In genomic region chr17:57096623-57096920, GRCm38 (mm10) we compare ENCODE assay signal across 8 mouse cellular contexts. TPM values are rescaled to one million over a fixed set of nuclear protein-coding genes. Genes with fewer than 3 reads are reported as not detected.
DNase-seq lines count a peak whose midpoint lies in the region; ATAC-seq and TF ChIP-seq lines count a peak whose summit lies in the region.

No protein-coding gene starts in this region.

- no peak overlapping the region for H3K9ac ChIP-seq in forebrain, embryonic 11.5 days (ENCODE audit: low read length)
- H3K9ac ChIP-seq in heart, embryonic 16.5 days (ENCODE audit: low read length) = no peak overlapping the region
- no peak overlapping the region for H3K9ac ChIP-seq in liver, embryonic 15.5 days
- no peak overlapping the region for H3K9ac ChIP-seq in neural tube, embryonic 12.5 days
- no peak overlapping the region for H3K9ac ChIP-seq in stomach, postnatal 0 days (ENCODE audit: low read length)

- no peak for TF ChIP-seq EP300 in stomach, postnatal 0 days (optimal IDR thresholded peaks at IDR 0.05)

- 1% methylated on average over 11 of the region's 11 CpGs for WGBS in forebrain, embryonic 11.5 days
- 1% methylated on average over 11 of the region's 11 CpGs for WGBS in heart, embryonic 16.5 days
- 0% methylated on average over 11 of the region's 11 CpGs for WGBS in liver, embryonic 15.5 days (ENCODE audit: insufficient replicate concordance)
- WGBS in neural tube, embryonic 12.5 days = 2% methylated on average over 11 of the region's 11 CpGs
- 3% methylated on average over 11 of the region's 11 CpGs for WGBS in stomach, postnatal 0 days

- no peak overlapping the region for H3K4me3 ChIP-seq in forebrain, embryonic 11.5 days (ENCODE audit: low read depth, low read length)
- H3K4me3 ChIP-seq in heart, embryonic 16.5 days (ENCODE audit: low read length) = peak overlapping the region; percentile 25
- peak overlapping the region; percentile 17; the same call in 1 of the 2 replicates for H3K4me3 ChIP-seq in liver, embryonic 15.5 days (replicated peaks)
- peak overlapping the region; percentile 16; the same call in 1 of the 2 replicates for H3K4me3 ChIP-seq in neural tube, embryonic 12.5 days
- peak overlapping the region; percentile 26; the same call in 1 of the 2 replicates for H3K4me3 ChIP-seq in stomach, postnatal 0 days (ENCODE audit: low read depth, low read length)

- H3K36me3 ChIP-seq in forebrain, embryonic 11.5 days (ENCODE audit: control insufficient read depth, insufficient read depth, low read length) = no peaks in the 10 kb centered on the region
- H3K36me3 ChIP-seq in heart, embryonic 16.5 days (ENCODE audit: control insufficient read depth, insufficient read depth) = no peaks in the 10 kb centered on the region
- H3K36me3 ChIP-seq in liver, embryonic 15.5 days (replicated peaks) = no peaks in the 10 kb centered on the region
- H3K36me3 ChIP-seq in neural tube, embryonic 12.5 days = no peaks in the 10 kb centered on the region
- no peaks in the 10 kb centered on the region for H3K36me3 ChIP-seq in stomach, postnatal 0 days (ENCODE audit: control insufficient read depth, insufficient read depth, low read length)

- DNase-seq in c-Kit-negative CD71-positive TER-119-positive erythroid progenitor cells, embryonic 14.5 days (ENCODE audit: low read depth, low spot score) = peak; percentile 20
- peak; percentile 93 for DNase-seq in forebrain, embryonic 11.5 days (ENCODE audit: low spot score)
- peak; percentile 82 to 94 for DNase-seq in kidney, postnatal 36 days
- peak; percentile 84 for DNase-seq in stomach, postnatal 0 days (ENCODE audit: low spot score)

- ATAC-seq in CD4-positive, CD25-positive, alpha-beta regulatory T cell, adult 4 months = peak; percentile 84
- ATAC-seq in forebrain, embryonic 11.5 days (replicated peaks; ENCODE audit: low FRiP score) = peak; percentile 78
- ATAC-seq in heart, embryonic 16.5 days (replicated peaks; ENCODE audit: extremely low read depth, insufficient read depth, low FRiP score) = peak; percentile 70
- ATAC-seq in liver, embryonic 15.5 days (ENCODE audit: insufficient read depth) = peak; percentile 67
- ATAC-seq in neural tube, embryonic 12.5 days (ENCODE audit: low FRiP score, low read depth) = peak; percentile 86
- peak; percentile 61 for ATAC-seq in stomach, postnatal 0 days (ENCODE audit: low FRiP score, low TSS enrichment)

- H3K27me3 ChIP-seq in forebrain, embryonic 11.5 days (ENCODE audit: control insufficient read depth, insufficient read depth, low read length) = no peaks in the 10 kb centered on the region
- no peaks in the 10 kb centered on the region for H3K27me3 ChIP-seq in heart, embryonic 16.5 days (ENCODE audit: control insufficient read depth, insufficient read depth, low read length)
- H3K27me3 ChIP-seq in liver, embryonic 15.5 days = peaks cover 4% of the 10 kb centered on the region; the same call in 1 of the 2 replicates
- peaks cover 5% of the 10 kb centered on the region for H3K27me3 ChIP-seq in neural tube, embryonic 12.5 days (replicated peaks)
- no peaks in the 10 kb centered on the region for H3K27me3 ChIP-seq in stomach, postnatal 0 days (ENCODE audit: control insufficient read depth, insufficient read depth, low read length)

- no peak overlapping the region for H3K27ac ChIP-seq in forebrain, embryonic 11.5 days (ENCODE audit: low read depth, low read length)
- no peak overlapping the region for H3K27ac ChIP-seq in heart, embryonic 16.5 days (ENCODE audit: low read length)
- no peak overlapping the region for H3K27ac ChIP-seq in liver, embryonic 15.5 days (replicated peaks)
- no peak overlapping the region for H3K27ac ChIP-seq in neural tube, embryonic 12.5 days
- H3K27ac ChIP-seq in stomach, postnatal 0 days (replicated peaks) = no peak overlapping the region

- TF ChIP-seq CTCF in stomach, postnatal 0 days (IDR thresholded peaks at IDR 0.05; ENCODE audit: low read depth) = peak; percentile 96

- no peaks in the 10 kb centered on the region for H3K4me1 ChIP-seq in forebrain, embryonic 11.5 days (replicated peaks; ENCODE audit: control insufficient read depth, insufficient read depth, low read length)
- no peaks in the 10 kb centered on the region for H3K4me1 ChIP-seq in heart, embryonic 16.5 days (ENCODE audit: control insufficient read depth, insufficient read depth, low read length)
- H3K4me1 ChIP-seq in liver, embryonic 15.5 days (replicated peaks) = peaks cover 12% of the 10 kb centered on the region
- peaks cover 5% of the 10 kb centered on the region; the same call in 1 of the 2 replicates for H3K4me1 ChIP-seq in neural tube, embryonic 12.5 days
- H3K4me1 ChIP-seq in stomach, postnatal 0 days (replicated peaks; ENCODE audit: control insufficient read depth, insufficient read depth) = no peaks in the 10 kb centered on the region

- H3K9me3 ChIP-seq in forebrain, embryonic 11.5 days (ENCODE audit: control insufficient read depth, low read length) = no peaks in the 10 kb centered on the region
- no peaks in the 10 kb centered on the region for H3K9me3 ChIP-seq in heart, embryonic 16.5 days (replicated peaks; ENCODE audit: control insufficient read depth, low read length)
- no peaks in the 10 kb centered on the region for H3K9me3 ChIP-seq in liver, embryonic 15.5 days (replicated peaks)
- 0 out of 2 replicates have a peak, but pooled peaks cover 6% of the 10 kb centered on the region for H3K9me3 ChIP-seq in neural tube, embryonic 12.5 days
- no peaks in the 10 kb centered on the region for H3K9me3 ChIP-seq in stomach, postnatal 0 days (ENCODE audit: control insufficient read depth, low read length)

- peak overlapping the region; percentile 39 for H3K4me2 ChIP-seq in forebrain, embryonic 11.5 days (ENCODE audit: low read depth, low read length, severe bottlenecking)
- peak overlapping the region; percentile 51 for H3K4me2 ChIP-seq in heart, embryonic 16.5 days (ENCODE audit: low read depth, low read length)
- peak overlapping the region; percentile 44 for H3K4me2 ChIP-seq in liver, embryonic 15.5 days
- peak overlapping the region; percentile 48 for H3K4me2 ChIP-seq in neural tube, embryonic 12.5 days (replicated peaks)
- peak overlapping the region; percentile 46 for H3K4me2 ChIP-seq in stomach, postnatal 0 days (replicated peaks; ENCODE audit: low read depth)

RNA-seq across cellular contexts. Expression of gene Tnfsf9, which starts 8.6 kb away (rescaled TPM):
- polyA plus RNA-seq in CD4-positive, CD25-positive, alpha-beta regulatory T cell, adult 4 months (2017; shearing (Covaris generic)) = 10 to 100 TPM in 1 of 2 experiments, 1 to 10 TPM in 1; 8.2 to 11.9 TPM
- polyA plus RNA-seq in forebrain, embryonic 11.5 days (2014; fragmentation: Nextera tagmentation; extraction: Ambion mirVana) = 10.9 and 12.9 TPM in 2 replicates
- polyA plus RNA-seq in heart, embryonic 16.5 days (2015; fragmentation: Nextera tagmentation; extraction: Ambion mirVana) = 3.3 and 3.4 TPM in 2 replicates
- 0.71 and 0.76 TPM in 2 replicates for polyA plus RNA-seq in liver, embryonic 15.5 days (2015; fragmentation: Nextera tagmentation; extraction: Ambion mirVana)
- 5.8 TPM in 2 replicates for polyA plus RNA-seq in neural tube, embryonic 12.5 days (2016; fragmentation: Nextera tagmentation; extraction: Ambion mirVana)
- polyA plus RNA-seq in stomach, postnatal 0 days (2015; fragmentation: Nextera tagmentation; extraction: Ambion mirVana) = 2.3 and 3.5 TPM in 2 replicates

RNA-seq across cellular contexts. Expression of gene Tubb4a, which starts 9.0 kb away (rescaled TPM):
- polyA plus RNA-seq in CD4-positive, CD25-positive, alpha-beta regulatory T cell, adult 4 months (2017; shearing (Covaris generic)) = 1 to 10 TPM; 4.3 to 7.8 TPM
- 81.6 and 99.7 TPM in 2 replicates for polyA plus RNA-seq in forebrain, embryonic 11.5 days (2014; fragmentation: Nextera tagmentation; extraction: Ambion mirVana)
- 5.7 and 6.9 TPM in 2 replicates for polyA plus RNA-seq in heart, embryonic 16.5 days (2015; fragmentation: Nextera tagmentation; extraction: Ambion mirVana)
- 0.29 and 0.31 TPM in 2 replicates for polyA plus RNA-seq in liver, embryonic 15.5 days (2015; fragmentation: Nextera tagmentation; extraction: Ambion mirVana)
- 228 and 271 TPM in 2 replicates for polyA plus RNA-seq in neural tube, embryonic 12.5 days (2016; fragmentation: Nextera tagmentation; extraction: Ambion mirVana)
- 9.5 and 11.5 TPM in 2 replicates for polyA plus RNA-seq in stomach, postnatal 0 days (2015; fragmentation: Nextera tagmentation; extraction: Ambion mirVana)

RNA-seq across cellular contexts. Expression of gene Dennd1c, which starts 18.3 kb away (rescaled TPM):
- 100 to 1,000 TPM; 215 to 337 TPM for polyA plus RNA-seq in CD4-positive, CD25-positive, alpha-beta regulatory T cell, adult 4 months (2017; shearing (Covaris generic))
- 4.6 and 5.7 TPM in 2 replicates for polyA plus RNA-seq in forebrain, embryonic 11.5 days (2014; fragmentation: Nextera tagmentation; extraction: Ambion mirVana)
- 2.2 and 4.1 TPM in 2 replicates for polyA plus RNA-seq in heart, embryonic 16.5 days (2015; fragmentation: Nextera tagmentation; extraction: Ambion mirVana)
- polyA plus RNA-seq in liver, embryonic 15.5 days (2015; fragmentation: Nextera tagmentation; extraction: Ambion mirVana) = 2.6 and 4.2 TPM in 2 replicates
- 4.3 and 4.5 TPM in 2 replicates for polyA plus RNA-seq in neural tube, embryonic 12.5 days (2016; fragmentation: Nextera tagmentation; extraction: Ambion mirVana)
- polyA plus RNA-seq in stomach, postnatal 0 days (2015; fragmentation: Nextera tagmentation; extraction: Ambion mirVana) = 2.4 and 2.8 TPM in 2 replicates

RNA-seq across cellular contexts. Expression of gene Slc25a23, which starts 36.9 kb away (rescaled TPM):
- polyA plus RNA-seq in CD4-positive, CD25-positive, alpha-beta regulatory T cell, adult 4 months (2017; shearing (Covaris generic)) = 1 to 10 TPM; 2.3 to 3.4 TPM
- 19.9 and 21.5 TPM in 2 replicates for polyA plus RNA-seq in forebrain, embryonic 11.5 days (2014; fragmentation: Nextera tagmentation; extraction: Ambion mirVana)
- 14.7 and 17.0 TPM in 2 replicates for polyA plus RNA-seq in heart, embryonic 16.5 days (2015; fragmentation: Nextera tagmentation; extraction: Ambion mirVana)
- 4.9 and 7.0 TPM in 2 replicates for polyA plus RNA-seq in liver, embryonic 15.5 days (2015; fragmentation: Nextera tagmentation; extraction: Ambion mirVana)
- polyA plus RNA-seq in neural tube, embryonic 12.5 days (2016; fragmentation: Nextera tagmentation; extraction: Ambion mirVana) = 19.4 and 19.9 TPM in 2 replicates
- polyA plus RNA-seq in stomach, postnatal 0 days (2015; fragmentation: Nextera tagmentation; extraction: Ambion mirVana) = 3.1 and 4.2 TPM in 2 replicates

RNA-seq across cellular contexts. Expression of gene Crb3, which starts 37.7 kb away (rescaled TPM):
- 1 to 10 TPM; 2.1 to 2.9 TPM for polyA plus RNA-seq in CD4-positive, CD25-positive, alpha-beta regulatory T cell, adult 4 months (2017; shearing (Covaris generic))
- 1.5 and 1.9 TPM in 2 replicates for polyA plus RNA-seq in forebrain, embryonic 11.5 days (2014; fragmentation: Nextera tagmentation; extraction: Ambion mirVana)
- polyA plus RNA-seq in heart, embryonic 16.5 days (2015; fragmentation: Nextera tagmentation; extraction: Ambion mirVana) = 1.1 and 4.8 TPM in 2 replicates
- polyA plus RNA-seq in liver, embryonic 15.5 days (2015; fragmentation: Nextera tagmentation; extraction: Ambion mirVana) = 11.1 and 11.2 TPM in 2 replicates
- polyA plus RNA-seq in neural tube, embryonic 12.5 days (2016; fragmentation: Nextera tagmentation; extraction: Ambion mirVana) = 1.1 and 1.2 TPM in 2 replicates
- polyA plus RNA-seq in stomach, postnatal 0 days (2015; fragmentation: Nextera tagmentation; extraction: Ambion mirVana) = 74.9 and 82.7 TPM in 2 replicates

Comparison
In these comparisons a context has a peak if more than half of its experiments do, and no peak if none do; other contexts are left out.
1. DNase-seq: peak in every context shown above with its lines; median percentile 93 in forebrain, embryonic 11.5 days; 88 in kidney, postnatal 36 days; 84 in stomach, postnatal 0 days; 20 in c-Kit-negative CD71-positive TER-119-positive erythroid progenitor cells, embryonic 14.5 days.
2. RNA of gene Dennd1c, which starts 18.3 kb away (polyA plus RNA-seq): 215 to 337 TPM in CD4-positive, CD25-positive, alpha-beta regulatory T cell, adult 4 months; 4.6 to 5.7 TPM in forebrain, embryonic 11.5 days, 4.3 to 4.5 TPM in neural tube, embryonic 12.5 days, 2.2 to 4.1 TPM in heart, embryonic 16.5 days, 2.4 to 2.8 TPM in stomach, postnatal 0 days and 2.6 to 4.2 TPM in liver, embryonic 15.5 days; every median in the first group is over 10 times any median in the second.
3. Peak in every context shown above with its lines, with median percentiles within 50 percentile points of each other: ATAC-seq and H3K4me2 ChIP-seq.